Mouse (Mus musculus) olfactory bulb, adult 2 months (tissue): ENCODE data around the gene Sfmbt1.

Source experiments
- CTCF ChIP-seq: fragments of 200-500 bp; IDR thresholded peaks from 2 replicates; pipeline ENCODE4 v1.5.1; 2012; ENCODE audit warnings: low read depth, mild to moderate bottlenecking, low read length, moderate library complexity; ENCODE audit not compliant: insufficient read depth
- POLR2A ChIP-seq: fragments of 200-500 bp; IDR thresholded peaks from 2 replicates; pipeline ENCODE4 v1.6.1; 2012; ENCODE audit warnings: mild to moderate bottlenecking, low read depth, low read length, moderate library complexity; ENCODE audit not compliant: insufficient read depth

DNA sequence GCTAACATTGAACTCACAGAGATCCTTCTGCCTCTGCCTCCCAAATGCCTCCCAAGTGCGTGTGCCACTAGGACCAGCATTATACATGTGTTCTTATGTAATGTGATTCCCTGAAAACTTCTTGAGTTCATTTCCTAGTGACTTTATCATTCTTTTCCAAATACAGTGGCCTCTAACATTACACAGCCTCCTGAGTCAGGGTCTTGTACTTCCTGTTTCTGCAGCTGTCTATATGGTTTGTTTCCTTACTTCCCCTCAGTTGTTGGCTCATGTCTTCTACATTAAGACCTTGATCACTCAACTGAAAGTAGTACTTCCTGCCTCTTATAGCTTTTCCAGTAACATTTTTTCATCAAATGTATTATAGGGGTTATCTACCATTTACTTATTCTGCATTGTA is 46.6 kb downstream of the Sfmbt1 start:
- TF ChIP-seq CTCF (no peak), POLR2A (no peak)
